Mouse (Mus musculus): ENCODE results near the gene Tubgcp4. TPM values are rescaled to one million over a fixed set of nuclear protein-coding genes. Genes with fewer than 3 reads are reported as not detected.

Gene Tubgcp4
- polyA plus RNA-seq, 1 experiment from 2014 or later, result 43.7 TPM

DNA sequence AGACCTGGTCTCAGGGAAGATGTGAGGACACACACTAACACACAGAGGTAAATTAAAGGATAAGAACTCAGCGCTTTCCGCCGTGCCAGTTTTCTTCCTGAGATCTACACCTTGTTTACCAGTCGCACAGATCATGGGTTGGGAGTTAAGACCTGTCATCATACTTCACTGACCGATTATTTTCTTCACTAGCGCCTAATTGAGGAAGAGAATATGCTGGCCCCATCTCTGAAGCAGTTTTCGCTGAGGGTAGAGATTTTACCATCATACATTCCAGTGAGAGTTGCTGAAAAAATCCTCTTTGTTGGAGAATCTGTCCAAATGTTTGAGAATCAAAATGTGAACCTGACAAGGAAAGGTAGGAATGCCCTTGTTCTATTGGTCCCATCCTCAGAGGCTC, 13.7 kb downstream of the Tubgcp4 start:
- H3K27me3 ChIP-seq (ENCODE audit: control insufficient read depth, insufficient read depth, low read length), result no peaks in the 10 kb centered on the region
- H3K9ac ChIP-seq, result no peak overlapping the region
- no peak overlapping the region for H3K4me3 ChIP-seq (replicated peaks; ENCODE audit: low read length)
- no peak for DNase-seq (ENCODE audit: low spot score)
- no peaks in the 10 kb centered on the region for H3K4me1 ChIP-seq (replicated peaks; ENCODE audit: control insufficient read depth, insufficient read depth, low read length)
- H3K4me2 ChIP-seq (replicated peaks), result no peak overlapping the region
- H3K36me3 ChIP-seq (replicated peaks; ENCODE audit: control insufficient read depth, insufficient read depth), result peaks cover 82% of the 10 kb centered on the region
- no peak overlapping the region for H3K27ac ChIP-seq
- ATAC-seq (ENCODE audit: low FRiP score), result no peak
- WGBS, result 97% methylated on average over 7 of the region's 7 CpGs
- H3K9me3 ChIP-seq (ENCODE audit: control insufficient read depth, low read length), result no peaks in the 10 kb centered on the region

DNA sequence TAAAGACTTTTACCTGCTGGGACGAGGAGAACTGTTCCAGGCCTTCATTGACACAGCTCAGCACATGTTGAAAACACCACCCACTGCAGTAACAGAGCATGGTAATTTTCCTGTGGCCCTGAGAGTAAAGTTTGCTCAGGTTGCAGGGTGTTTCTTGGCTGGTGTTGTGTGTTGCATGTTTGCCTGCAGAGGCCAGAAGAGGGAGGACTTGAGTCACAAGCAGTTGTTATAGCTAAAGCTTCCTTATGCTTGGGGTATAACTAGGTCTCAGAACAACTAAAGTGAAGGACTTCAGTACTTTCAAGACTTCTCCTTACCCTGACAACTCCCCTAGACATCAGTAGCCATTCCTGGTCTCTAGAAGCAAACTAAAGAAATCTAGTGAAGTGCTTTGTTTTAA, 18.1 kb downstream of the Tubgcp4 start:
- Histone ChIP-seq H3K4me3 (replicated peaks; ENCODE audit: low read length) (no peak overlapping the region), H3K36me3 (replicated peaks; ENCODE audit: control insufficient read depth, insufficient read depth) (peaks cover 99% of the 10 kb centered on the region), H3K4me1 (replicated peaks; ENCODE audit: control insufficient read depth, insufficient read depth, low read length) (no peaks in the 10 kb centered on the region), H3K4me2 (replicated peaks) (no peak overlapping the region), H3K27me3 (ENCODE audit: control insufficient read depth, insufficient read depth, low read length) (no peaks in the 10 kb centered on the region), H3K9ac (no peak overlapping the region), H3K27ac (no peak overlapping the region), H3K9me3 (ENCODE audit: control insufficient read depth, low read length) (no peaks in the 10 kb centered on the region)
- DNase-seq (ENCODE audit: low spot score) (no peak), ATAC-seq (ENCODE audit: low FRiP score) (no peak)
- WGBS, result 82% methylated on average over 1 of the region's 1 CpGs

DNA sequence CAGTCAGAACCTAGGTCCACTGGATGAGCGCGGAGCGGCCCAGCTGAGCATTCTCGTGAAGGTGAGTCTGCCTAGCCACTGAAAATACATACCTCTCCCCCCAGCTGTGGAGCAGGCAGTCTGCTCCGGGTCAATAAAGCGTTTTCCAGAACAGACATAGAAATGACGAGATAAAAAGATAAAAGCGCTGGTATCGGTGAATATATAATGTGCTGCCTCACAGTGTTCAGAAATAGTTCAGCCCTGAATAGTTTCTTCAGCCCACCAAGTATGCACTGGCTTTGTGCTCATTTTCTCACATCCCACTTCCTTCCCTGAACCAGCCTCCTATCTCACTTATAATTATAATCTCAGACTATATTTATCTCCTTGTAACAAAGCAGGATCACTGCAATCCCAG, 25.0 kb downstream of the Tubgcp4 start:
- Histone ChIP-seq H3K27me3 (ENCODE audit: control insufficient read depth, insufficient read depth, low read length) (no peaks in the 10 kb centered on the region), H3K27ac (no peak overlapping the region), H3K4me2 (replicated peaks) (no peak overlapping the region), H3K36me3 (replicated peaks; ENCODE audit: control insufficient read depth, insufficient read depth) (peaks cover 99% of the 10 kb centered on the region), H3K4me3 (replicated peaks; ENCODE audit: low read length) (no peak overlapping the region), H3K4me1 (replicated peaks; ENCODE audit: control insufficient read depth, insufficient read depth, low read length) (no peaks in the 10 kb centered on the region), H3K9ac (no peak overlapping the region), H3K9me3 (ENCODE audit: control insufficient read depth, low read length) (no peaks in the 10 kb centered on the region)
- no peak for ATAC-seq (ENCODE audit: low FRiP score)
- 91% methylated on average over 9 of the region's 9 CpGs for WGBS
- DNase-seq (ENCODE audit: low spot score), result no peak

DNA sequence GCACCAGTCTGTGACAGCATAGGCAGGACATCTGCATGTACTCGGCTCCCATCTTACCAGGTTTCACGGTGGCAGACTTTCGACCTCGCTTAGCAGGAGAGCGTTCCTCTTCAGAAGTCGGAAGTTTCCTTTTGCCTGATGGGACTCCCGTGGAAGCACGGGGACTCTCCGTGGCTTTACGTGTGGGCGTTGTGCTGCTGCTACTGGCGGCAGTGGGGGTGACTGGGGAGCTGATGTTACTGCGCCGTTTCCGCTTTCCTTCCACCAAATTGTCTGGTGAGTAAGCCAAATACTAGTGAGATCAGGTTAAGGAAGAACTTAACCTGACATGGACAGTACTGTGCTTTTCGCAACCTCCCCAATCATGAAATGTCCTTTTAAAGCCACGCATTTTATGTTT, 33.8 kb downstream of the Tubgcp4 start:
- Histone ChIP-seq H3K36me3 (replicated peaks; ENCODE audit: control insufficient read depth, insufficient read depth) (peaks cover 98% of the 10 kb centered on the region), H3K4me2 (replicated peaks) (no peak overlapping the region), H3K4me3 (replicated peaks; ENCODE audit: low read length) (no peak overlapping the region), H3K27ac (no peak overlapping the region), H3K27me3 (ENCODE audit: control insufficient read depth, insufficient read depth, low read length) (no peaks in the 10 kb centered on the region), H3K4me1 (replicated peaks; ENCODE audit: control insufficient read depth, insufficient read depth, low read length) (no peaks in the 10 kb centered on the region), H3K9me3 (ENCODE audit: control insufficient read depth, low read length) (no peaks in the 10 kb centered on the region), H3K9ac (no peak overlapping the region)
- no peak for DNase-seq (ENCODE audit: low spot score)
- no peak for ATAC-seq (ENCODE audit: low FRiP score)
- 95% methylated on average over 17 of the region's 17 CpGs for WGBS

DNA sequence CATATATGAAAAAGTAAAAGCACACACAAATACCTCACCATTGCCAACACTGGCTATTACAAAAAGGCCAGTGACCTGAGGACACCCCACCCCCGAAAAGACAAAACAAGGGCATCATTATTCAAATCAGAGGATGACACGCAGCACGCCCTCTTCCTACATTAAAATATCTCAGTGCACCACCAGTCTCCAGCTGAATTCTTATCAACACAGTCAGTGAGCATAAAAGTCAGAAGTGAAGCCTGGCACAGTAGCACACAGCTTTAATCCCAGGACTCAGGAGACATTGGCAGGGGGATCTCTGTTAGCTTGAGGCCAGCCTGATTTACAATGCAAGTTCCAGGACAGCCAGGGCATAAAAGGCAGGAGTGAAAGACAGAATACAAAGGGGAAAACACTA, 36.1 kb downstream of the Tubgcp4 start:
- H3K4me3 ChIP-seq (replicated peaks; ENCODE audit: low read length), result no peak overlapping the region
- H3K27me3 ChIP-seq (ENCODE audit: control insufficient read depth, insufficient read depth, low read length), result no peaks in the 10 kb centered on the region
- ATAC-seq (ENCODE audit: low FRiP score) (no peak), DNase-seq (ENCODE audit: low spot score) (no peak)
- no peak overlapping the region for H3K4me2 ChIP-seq (replicated peaks)
- no peaks in the 10 kb centered on the region for H3K9me3 ChIP-seq (ENCODE audit: control insufficient read depth, low read length)
- H3K4me1 ChIP-seq (replicated peaks; ENCODE audit: control insufficient read depth, insufficient read depth, low read length), result no peaks in the 10 kb centered on the region
- H3K27ac ChIP-seq, result no peak overlapping the region
- H3K9ac ChIP-seq, result no peak overlapping the region
- 86% methylated on average over 3 of the region's 3 CpGs for WGBS
- peaks cover 96% of the 10 kb centered on the region for H3K36me3 ChIP-seq (replicated peaks; ENCODE audit: control insufficient read depth, insufficient read depth)

DNA sequence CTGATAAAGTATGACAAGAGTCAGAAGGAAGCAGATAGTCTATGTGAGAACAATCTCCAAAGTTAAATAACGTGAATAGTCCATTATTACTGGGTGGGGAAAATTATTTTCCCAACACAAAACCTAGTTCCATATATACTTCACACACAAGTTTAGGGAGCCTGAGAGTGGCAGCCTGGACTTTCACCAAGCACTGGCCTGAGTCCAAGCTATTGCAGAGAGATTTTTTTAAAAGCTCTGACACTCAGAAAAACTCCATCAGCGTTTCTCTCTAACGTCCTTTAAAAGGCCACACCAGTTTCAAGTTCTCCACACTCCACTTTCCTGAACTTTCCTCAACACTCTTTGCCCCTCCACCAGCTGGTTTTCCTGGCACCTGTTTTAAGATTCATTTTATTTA, 44.0 kb downstream of the Tubgcp4 start:
- DNase-seq (ENCODE audit: low spot score), result no peak
- ATAC-seq (ENCODE audit: low FRiP score), result no peak
- H3K36me3 ChIP-seq (replicated peaks; ENCODE audit: control insufficient read depth, insufficient read depth), result peaks cover 93% of the 10 kb centered on the region
- H3K9me3 ChIP-seq (ENCODE audit: control insufficient read depth, low read length), result no peaks in the 10 kb centered on the region
- no peak overlapping the region for H3K9ac ChIP-seq
- no peak overlapping the region for H3K4me3 ChIP-seq (replicated peaks; ENCODE audit: low read length)
- no peak overlapping the region for H3K4me2 ChIP-seq (replicated peaks)
- H3K27ac ChIP-seq, result no peak overlapping the region
- WGBS, result 81% methylated on average over 3 of the region's 3 CpGs
- H3K4me1 ChIP-seq (replicated peaks; ENCODE audit: control insufficient read depth, insufficient read depth, low read length), result no peaks in the 10 kb centered on the region
- H3K27me3 ChIP-seq (ENCODE audit: control insufficient read depth, insufficient read depth, low read length), result no peaks in the 10 kb centered on the region

DNA sequence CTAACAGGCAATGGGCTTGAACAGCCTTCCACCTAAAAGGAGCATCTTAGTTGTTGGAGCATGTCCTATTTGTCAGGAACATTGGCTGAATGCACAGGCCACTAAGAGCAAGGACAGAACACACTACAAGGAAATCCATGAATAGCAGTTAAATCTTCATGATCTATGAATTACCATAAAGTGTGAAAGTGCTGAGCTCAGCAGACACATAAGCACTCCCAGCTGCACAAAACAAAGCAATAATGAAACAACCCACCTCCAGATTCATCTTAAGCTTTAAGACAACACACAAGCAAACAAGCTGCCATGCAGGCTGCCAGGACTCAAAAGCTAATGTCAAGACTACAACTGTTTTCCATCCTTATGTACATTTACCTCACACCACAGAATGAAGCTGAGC, 48.7 kb downstream of the Tubgcp4 start:
- ATAC-seq (ENCODE audit: low FRiP score), result no peak
- H3K36me3 ChIP-seq (replicated peaks; ENCODE audit: control insufficient read depth, insufficient read depth), result peaks cover 93% of the 10 kb centered on the region
- H3K27me3 ChIP-seq (ENCODE audit: control insufficient read depth, insufficient read depth, low read length), result no peaks in the 10 kb centered on the region
- DNase-seq (ENCODE audit: low spot score), result no peak
- H3K9me3 ChIP-seq (ENCODE audit: control insufficient read depth, low read length), result no peaks in the 10 kb centered on the region
- H3K9ac ChIP-seq, result no peak overlapping the region
- H3K4me2 ChIP-seq (replicated peaks), result no peak overlapping the region
- H3K4me3 ChIP-seq (replicated peaks; ENCODE audit: low read length), result no peak overlapping the region
- no peak overlapping the region for H3K27ac ChIP-seq
- no peaks in the 10 kb centered on the region for H3K4me1 ChIP-seq (replicated peaks; ENCODE audit: control insufficient read depth, insufficient read depth, low read length)

DNA sequence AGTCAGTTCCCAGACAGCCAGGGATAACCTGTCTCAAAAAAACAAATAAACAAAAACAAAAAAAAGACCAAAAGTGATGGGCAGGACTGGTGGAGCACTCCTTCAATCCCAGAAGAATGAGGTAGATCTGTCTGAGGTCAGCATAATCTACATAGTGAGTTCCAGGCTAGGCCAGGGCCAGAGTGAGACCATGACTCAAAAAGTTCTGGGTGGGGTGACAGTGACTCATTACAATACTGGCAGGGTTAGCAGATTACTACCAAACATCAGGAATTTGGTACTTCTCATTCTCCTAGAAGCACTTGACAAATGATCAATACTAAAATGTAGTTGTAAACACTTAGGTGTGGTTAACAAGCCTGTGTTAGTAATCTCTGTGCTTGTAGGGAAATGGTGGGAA, 49.5 kb downstream of the Tubgcp4 start:
- no peak overlapping the region for H3K4me3 ChIP-seq (replicated peaks; ENCODE audit: low read length)
- peaks cover 93% of the 10 kb centered on the region for H3K36me3 ChIP-seq (replicated peaks; ENCODE audit: control insufficient read depth, insufficient read depth)
- no peak for DNase-seq (ENCODE audit: low spot score)
- H3K27ac ChIP-seq, result no peak overlapping the region
- no peak overlapping the region for H3K4me2 ChIP-seq (replicated peaks)
- no peaks in the 10 kb centered on the region for H3K4me1 ChIP-seq (replicated peaks; ENCODE audit: control insufficient read depth, insufficient read depth, low read length)
- no peaks in the 10 kb centered on the region for H3K9me3 ChIP-seq (ENCODE audit: control insufficient read depth, low read length)
- H3K9ac ChIP-seq, result no peak overlapping the region
- no peaks in the 10 kb centered on the region for H3K27me3 ChIP-seq (ENCODE audit: control insufficient read depth, insufficient read depth, low read length)
- no peak for ATAC-seq (ENCODE audit: low FRiP score)

DNA sequence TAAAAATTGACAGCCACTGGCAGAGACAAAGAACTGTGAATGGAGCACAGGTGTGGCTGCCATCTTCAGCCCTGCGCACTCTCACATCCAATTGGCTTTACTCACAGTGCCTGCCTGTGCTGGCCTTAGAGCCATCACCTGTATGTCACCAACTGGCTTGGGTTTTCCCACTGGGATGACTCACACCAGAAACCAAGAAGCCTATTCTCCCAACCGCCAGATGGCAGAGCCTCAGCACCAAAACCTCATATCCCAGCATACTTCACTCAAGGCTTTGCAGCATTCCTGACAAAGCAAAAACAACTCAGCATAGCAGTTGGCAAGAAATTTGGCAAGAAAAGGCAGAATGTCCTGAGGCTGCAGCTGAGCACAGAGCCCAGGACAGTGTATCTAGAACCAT, 52.6 kb downstream of the Tubgcp4 start:
- Histone ChIP-seq H3K36me3 (replicated peaks; ENCODE audit: control insufficient read depth, insufficient read depth) (peaks cover 93% of the 10 kb centered on the region), H3K27ac (no peak overlapping the region; the same call in 1 of the 2 replicates), H3K27me3 (ENCODE audit: control insufficient read depth, insufficient read depth, low read length) (no peaks in the 10 kb centered on the region), H3K4me2 (replicated peaks) (no peak overlapping the region), H3K4me1 (replicated peaks; ENCODE audit: control insufficient read depth, insufficient read depth, low read length) (no peaks in the 10 kb centered on the region), H3K4me3 (replicated peaks; ENCODE audit: low read length) (no peak overlapping the region), H3K9ac (no peak overlapping the region), H3K9me3 (ENCODE audit: control insufficient read depth, low read length) (no peaks in the 10 kb centered on the region)
- WGBS, result 76% methylated on average over 2 of the region's 2 CpGs
- DNase-seq (ENCODE audit: low spot score), result no peak
- ATAC-seq (ENCODE audit: low FRiP score), result no peak

DNA sequence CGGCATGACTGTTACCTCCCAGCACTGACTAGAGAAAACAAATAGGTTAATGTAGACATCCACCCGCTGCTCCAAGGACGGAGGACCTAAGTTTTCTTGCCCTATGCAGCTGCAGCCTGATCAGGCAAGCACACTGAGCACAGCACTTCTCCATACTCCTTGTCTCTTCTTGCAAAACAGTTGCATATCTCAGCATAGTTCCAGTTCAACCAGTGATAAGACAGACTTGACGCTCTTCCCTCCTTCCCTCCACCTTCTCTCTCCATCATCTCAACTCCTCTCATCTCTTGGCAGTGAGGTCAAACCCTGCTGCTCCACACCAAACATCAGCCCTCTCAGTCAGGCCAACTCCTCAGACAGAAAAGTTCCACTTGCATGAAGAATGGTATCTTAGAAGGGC, 57.7 kb downstream of the Tubgcp4 start:
- ATAC-seq (ENCODE audit: low FRiP score), result no peak
- no peak overlapping the region for H3K27ac ChIP-seq
- WGBS, result 93% methylated on average over 4 of the region's 4 CpGs
- H3K4me3 ChIP-seq (replicated peaks; ENCODE audit: low read length), result no peak overlapping the region
- H3K4me1 ChIP-seq (replicated peaks; ENCODE audit: control insufficient read depth, insufficient read depth, low read length), result no peaks in the 10 kb centered on the region
- no peaks in the 10 kb centered on the region for H3K9me3 ChIP-seq (ENCODE audit: control insufficient read depth, low read length)
- no peak for DNase-seq (ENCODE audit: low spot score)
- H3K9ac ChIP-seq, result no peak overlapping the region
- H3K4me2 ChIP-seq (replicated peaks), result no peak overlapping the region
- H3K27me3 ChIP-seq (ENCODE audit: control insufficient read depth, insufficient read depth, low read length), result no peaks in the 10 kb centered on the region
- H3K36me3 ChIP-seq (replicated peaks; ENCODE audit: control insufficient read depth, insufficient read depth), result peaks cover 94% of the 10 kb centered on the region

Measured in hindbrain, embryonic 14.5 days (tissue).